Mouse (Mus musculus): ENCODE measurements at regions not wholly inside any gene's neighbourhood (a gene's known extent, or its start where the extent isn't known, plus 50 kb on each side); places are given as distances from the start of the nearest gene placed in this dataset.

DNA sequence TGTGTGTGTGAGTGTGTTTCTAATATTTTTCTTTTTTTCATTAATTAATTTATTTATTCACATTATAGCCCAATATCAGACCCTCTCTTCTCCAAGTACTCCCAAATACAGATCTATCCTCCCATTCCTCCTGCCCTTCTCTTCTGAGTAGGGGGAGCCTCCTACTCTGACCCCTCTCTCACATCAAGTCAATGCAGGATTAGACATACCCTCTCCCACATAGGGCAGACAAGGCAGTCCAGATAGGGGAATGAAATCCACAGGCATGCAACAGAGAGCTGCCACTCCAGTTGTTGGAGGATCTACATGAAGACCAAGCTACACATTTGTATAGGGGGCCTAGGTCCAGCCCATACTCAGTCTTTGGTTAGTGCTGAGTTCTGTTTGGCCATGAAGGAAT is 216.3 kb upstream of the Adamts5 start:
- no peaks in the 10 kb centered on the region for H3K9me3 ChIP-seq
- H3K4me3 ChIP-seq (replicated peaks) = no peak overlapping the region
- H3K4me2 ChIP-seq = no peak overlapping the region
- no peaks in the 10 kb centered on the region for H3K4me1 ChIP-seq
- H3K9ac ChIP-seq = no peak overlapping the region
- ATAC-seq (ENCODE audit: low FRiP score) = no peak
- H3K36me3 ChIP-seq (replicated peaks) = no peaks in the 10 kb centered on the region
- no peak overlapping the region for H3K27ac ChIP-seq
- H3K27me3 ChIP-seq = no peaks in the 10 kb centered on the region

DNA sequence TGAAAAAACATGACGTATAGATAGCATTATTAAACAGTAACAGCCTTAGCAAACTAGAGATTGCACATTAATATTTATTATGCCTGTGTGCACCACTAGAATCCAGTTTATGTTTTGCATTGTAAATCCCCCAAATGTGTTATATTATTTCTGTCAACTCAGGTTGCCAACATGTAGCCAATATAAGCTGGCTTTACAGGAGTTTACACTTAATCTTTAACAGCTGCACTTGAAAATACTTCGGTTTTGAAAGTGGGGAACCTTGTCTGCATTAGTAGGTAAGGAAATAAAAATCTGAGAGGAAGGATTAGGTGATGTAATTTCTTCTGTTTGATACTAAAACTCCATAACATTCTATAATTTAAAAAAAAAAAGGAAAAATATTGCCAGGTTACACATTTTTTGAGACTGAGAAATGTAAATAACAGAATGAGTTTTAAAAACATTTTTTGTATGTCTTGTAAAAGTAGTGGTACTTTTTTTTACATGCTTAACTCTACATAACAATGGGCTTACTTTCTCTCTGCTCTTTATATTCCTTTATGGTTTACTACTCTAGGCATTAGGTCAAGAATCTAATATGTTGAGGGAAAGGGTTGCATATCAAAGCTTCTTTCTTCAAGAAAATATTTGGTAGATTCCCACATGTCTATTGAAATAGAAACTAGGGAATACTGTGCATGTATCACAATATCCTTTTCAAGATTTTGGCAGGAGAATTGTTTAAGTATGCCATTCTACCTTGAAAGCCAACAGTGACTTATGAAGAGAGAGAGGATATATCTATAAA is 214.2 kb upstream of the Adamts5 start:
- Histone ChIP-seq H3K9ac (no peak overlapping the region), H3K9me3 (no peaks in the 10 kb centered on the region), H3K4me2 (no peak overlapping the region), H3K4me3 (replicated peaks) (no peak overlapping the region), H3K36me3 (replicated peaks) (no peaks in the 10 kb centered on the region), H3K4me1 (no peaks in the 10 kb centered on the region), H3K27ac (no peak overlapping the region), H3K27me3 (no peaks in the 10 kb centered on the region)
- WGBS = 76% methylated on average over 2 of the region's 2 CpGs
- no peak for ATAC-seq (ENCODE audit: low FRiP score)

DNA sequence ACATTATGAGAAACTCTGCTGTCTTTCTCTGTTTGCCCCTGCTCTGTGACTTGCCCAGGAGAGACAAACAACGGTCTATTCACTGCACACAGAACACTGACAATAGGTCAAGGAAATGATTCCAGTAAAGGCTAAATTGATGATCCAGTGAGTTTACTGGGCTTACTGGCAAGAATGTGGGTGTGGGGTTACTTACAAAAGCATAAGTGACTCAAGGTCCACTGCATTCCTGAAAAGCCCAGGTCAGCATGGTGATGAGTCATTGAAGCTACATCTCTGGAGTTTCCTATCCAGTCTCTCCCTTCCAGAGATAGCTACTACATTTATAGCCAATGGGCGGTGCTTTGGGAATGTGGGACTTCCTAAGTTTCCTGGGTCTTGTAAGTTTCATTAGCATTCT is 192.8 kb upstream of the Adamts5 start:
- Histone ChIP-seq H3K4me1 (no peaks in the 10 kb centered on the region), H3K36me3 (replicated peaks) (no peaks in the 10 kb centered on the region), H3K4me3 (replicated peaks) (no peak overlapping the region), H3K9ac (no peak overlapping the region), H3K27me3 (no peaks in the 10 kb centered on the region), H3K9me3 (peaks cover 4% of the 10 kb centered on the region; the same call in 1 of the 2 replicates), H3K4me2 (no peak overlapping the region), H3K27ac (no peak overlapping the region)
- WGBS = 87% methylated on average over 2 of the region's 2 CpGs
- no peak for ATAC-seq (ENCODE audit: low FRiP score)

DNA sequence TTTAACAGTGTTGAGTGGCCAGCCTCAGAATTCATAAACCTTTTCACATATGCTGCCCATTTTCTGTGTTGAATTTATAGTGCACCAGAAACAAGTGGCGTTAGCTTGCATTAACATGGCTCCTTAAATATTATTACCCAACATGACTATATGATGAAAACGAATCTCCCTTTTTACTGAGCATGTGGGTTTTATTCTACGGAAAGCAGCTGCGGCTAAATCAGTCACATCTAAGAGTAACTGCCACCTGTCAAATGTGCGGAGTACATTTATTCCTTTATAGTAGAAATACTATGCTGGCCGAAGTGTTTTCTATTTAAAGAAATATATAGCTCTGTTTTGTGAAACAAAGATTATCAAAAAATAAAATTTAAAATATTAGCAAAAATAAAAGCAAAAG is 188.5 kb upstream of the Adamts5 start:
- 89% methylated on average over 6 of the region's 6 CpGs for WGBS
- H3K9ac ChIP-seq = no peak overlapping the region

DNA sequence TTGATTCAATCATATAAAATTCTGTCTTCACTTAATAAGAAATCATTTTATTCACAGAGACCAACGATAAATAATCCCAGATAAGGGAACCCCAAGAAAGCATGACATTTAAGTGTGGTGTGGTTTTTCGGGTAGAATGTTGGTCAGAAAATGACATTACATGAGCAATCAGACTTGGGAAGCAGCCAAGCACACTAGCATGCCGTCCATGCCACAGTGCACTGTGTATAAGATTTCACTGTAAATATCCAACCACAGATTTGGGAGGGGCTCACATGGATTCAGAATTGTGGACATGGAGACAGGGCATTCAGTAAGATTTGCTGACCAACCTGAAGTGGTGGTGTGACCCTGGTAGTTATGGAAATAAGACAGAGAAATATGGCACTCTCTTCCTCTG is 185.8 kb upstream of the Adamts5 start:
- no peak for ATAC-seq (ENCODE audit: low FRiP score)
- Histone ChIP-seq H3K9ac (no peak overlapping the region), H3K9me3 (no peaks in the 10 kb centered on the region), H3K36me3 (replicated peaks) (no peaks in the 10 kb centered on the region), H3K27ac (no peak overlapping the region), H3K27me3 (no peaks in the 10 kb centered on the region), H3K4me3 (replicated peaks) (no peak overlapping the region), H3K4me2 (no peak overlapping the region), H3K4me1 (no peaks in the 10 kb centered on the region)
- 87% methylated on average over 3 of the region's 3 CpGs for WGBS

More for the DNA sequence above, 188.5 kb upstream of the Adamts5 start:
- Histone ChIP-seq H3K4me3 (replicated peaks) (no peak overlapping the region), H3K4me2 (no peak overlapping the region), H3K36me3 (replicated peaks) (no peaks in the 10 kb centered on the region), H3K9me3 (no peaks in the 10 kb centered on the region), H3K27ac (no peak overlapping the region), H3K27me3 (no peaks in the 10 kb centered on the region), H3K4me1 (no peaks in the 10 kb centered on the region)
- ATAC-seq (ENCODE audit: low FRiP score) = no peak

DNA sequence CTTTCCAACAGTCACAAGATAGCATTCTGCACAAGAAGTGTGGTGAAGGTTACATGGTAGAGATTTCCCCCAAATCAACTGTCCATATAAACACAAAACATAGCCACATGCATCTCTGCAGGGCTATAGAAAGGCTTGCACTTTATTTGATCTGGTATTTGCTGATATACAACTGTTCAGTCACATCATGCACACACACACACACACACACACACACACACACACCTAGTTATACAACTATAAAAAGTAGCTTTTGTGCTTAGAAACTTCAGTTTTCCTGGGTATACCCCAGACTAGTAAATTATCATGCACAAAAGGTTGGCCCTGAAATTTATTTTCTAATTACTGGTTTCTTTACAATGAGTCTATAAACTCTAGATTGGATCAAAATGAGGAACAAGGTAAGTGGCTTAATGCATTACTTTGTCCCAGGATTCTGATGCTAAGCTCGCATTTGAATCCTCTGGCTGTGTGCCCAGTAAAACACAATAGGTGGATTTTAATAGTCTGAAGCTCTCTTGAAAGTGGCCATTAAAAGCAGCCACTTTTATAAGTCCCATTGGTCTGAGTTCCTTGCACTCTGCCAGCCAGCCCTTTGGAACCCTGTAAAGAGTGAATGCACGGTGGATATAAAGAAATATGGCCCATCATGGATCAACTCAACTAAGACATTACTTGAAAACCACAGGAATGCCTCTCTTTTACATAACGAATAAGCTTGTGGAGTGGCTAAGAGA is 166.2 kb upstream of the Adamts5 start:
- Histone ChIP-seq H3K4me1 (peaks cover 9% of the 10 kb centered on the region), H3K4me3 (replicated peaks) (no peak overlapping the region), H3K27me3 (no peaks in the 10 kb centered on the region), H3K9me3 (no peaks in the 10 kb centered on the region), H3K4me2 (no peak overlapping the region), H3K9ac (no peak overlapping the region), H3K36me3 (replicated peaks) (no peaks in the 10 kb centered on the region), H3K27ac (0 out of 2 replicates have a peak overlapping the region, but pooled peaks have one; percentile 9)
- 11% methylated on average over 3 of the region's 3 CpGs for WGBS
- ATAC-seq (ENCODE audit: low FRiP score) = peak; percentile 83; the same call in 1 of the 2 replicates

DNA sequence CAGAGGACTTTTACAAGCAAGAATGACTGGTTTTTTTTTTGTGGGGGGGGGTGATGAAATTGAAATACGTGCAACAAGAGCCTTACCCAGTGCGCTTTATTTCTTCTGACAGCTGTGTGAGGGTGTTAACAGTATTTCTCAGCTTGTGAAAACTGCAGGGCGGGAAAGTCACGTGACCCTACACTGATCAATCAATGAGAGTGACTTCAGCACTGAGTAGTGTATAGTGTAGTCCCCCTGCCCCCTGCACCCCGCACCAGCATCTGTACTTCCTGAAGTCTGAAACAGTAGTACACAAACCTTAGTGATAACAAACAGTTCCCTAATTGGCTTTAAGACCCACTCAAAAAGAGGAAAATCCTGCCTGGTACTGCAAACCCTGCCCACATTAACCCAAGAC is 158.5 kb upstream of the Adamts5 start:
- H3K4me2 ChIP-seq = no peak overlapping the region
- H3K4me1 ChIP-seq = no peaks in the 10 kb centered on the region
- H3K27me3 ChIP-seq = no peaks in the 10 kb centered on the region
- 0 out of 2 replicates have a peak, but pooled peaks have one; percentile 36 for ATAC-seq (ENCODE audit: low FRiP score)
- 82% methylated on average over 5 of the region's 5 CpGs for WGBS
- no peak overlapping the region for H3K9ac ChIP-seq
- H3K9me3 ChIP-seq = no peaks in the 10 kb centered on the region
- no peaks in the 10 kb centered on the region for H3K36me3 ChIP-seq (replicated peaks)
- no peak overlapping the region for H3K27ac ChIP-seq
- no peak overlapping the region for H3K4me3 ChIP-seq (replicated peaks)

DNA sequence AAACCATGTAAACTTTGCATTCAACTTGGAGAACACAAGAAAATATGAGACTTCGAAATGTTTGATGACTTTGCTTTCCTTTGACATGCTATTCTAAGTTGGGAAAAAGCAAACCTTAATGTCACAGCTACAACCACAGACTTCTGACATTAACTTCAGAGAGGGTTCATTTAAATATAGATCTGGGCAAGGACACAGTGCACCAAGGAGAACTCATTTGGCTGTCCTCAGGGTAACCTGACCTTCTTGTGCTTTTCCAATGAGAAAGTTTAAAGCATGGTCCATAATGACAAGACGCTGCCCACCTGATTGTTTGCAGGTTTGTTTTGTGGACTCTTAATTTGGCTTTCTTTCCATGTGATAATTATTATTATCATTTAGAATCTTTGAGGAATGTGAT is 143.1 kb upstream of the Adamts5 start:
- WGBS = 89% methylated on average over 2 of the region's 2 CpGs
- no peaks in the 10 kb centered on the region for H3K9me3 ChIP-seq
- H3K4me3 ChIP-seq (replicated peaks) = no peak overlapping the region
- ATAC-seq (ENCODE audit: low FRiP score) = no peak
- no peaks in the 10 kb centered on the region for H3K36me3 ChIP-seq (replicated peaks)
- no peaks in the 10 kb centered on the region for H3K4me1 ChIP-seq
- no peaks in the 10 kb centered on the region for H3K27me3 ChIP-seq
- H3K9ac ChIP-seq = no peak overlapping the region
- H3K4me2 ChIP-seq = no peak overlapping the region
- no peak overlapping the region for H3K27ac ChIP-seq

DNA sequence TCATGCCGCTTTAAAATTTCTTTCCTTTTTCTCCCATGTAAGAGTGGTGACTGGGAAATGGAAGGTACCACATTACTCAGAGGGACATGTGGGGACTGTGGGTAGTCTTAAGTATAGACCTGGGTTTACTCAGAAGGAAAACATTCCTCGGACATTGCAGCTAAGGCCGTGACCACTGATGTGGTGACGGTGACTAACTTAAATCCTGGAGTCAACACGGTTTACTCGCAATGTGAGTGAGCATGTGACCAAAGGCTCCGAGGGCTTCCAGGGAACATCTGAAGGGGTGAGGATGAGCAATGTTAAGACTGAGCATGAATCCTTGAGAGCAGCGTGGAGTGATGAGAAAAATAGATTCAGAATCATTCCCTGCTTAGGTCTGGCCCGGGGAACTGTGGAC is 133.1 kb upstream of the Adamts5 start:
- Histone ChIP-seq H3K27me3 (no peaks in the 10 kb centered on the region), H3K4me1 (no peaks in the 10 kb centered on the region), H3K4me2 (no peak overlapping the region), H3K27ac (no peak overlapping the region), H3K36me3 (replicated peaks) (no peaks in the 10 kb centered on the region), H3K9me3 (no peaks in the 10 kb centered on the region), H3K4me3 (replicated peaks) (no peak overlapping the region), H3K9ac (no peak overlapping the region)
- WGBS = 94% methylated on average over 9 of the region's 9 CpGs
- ATAC-seq (ENCODE audit: low FRiP score) = no peak

DNA sequence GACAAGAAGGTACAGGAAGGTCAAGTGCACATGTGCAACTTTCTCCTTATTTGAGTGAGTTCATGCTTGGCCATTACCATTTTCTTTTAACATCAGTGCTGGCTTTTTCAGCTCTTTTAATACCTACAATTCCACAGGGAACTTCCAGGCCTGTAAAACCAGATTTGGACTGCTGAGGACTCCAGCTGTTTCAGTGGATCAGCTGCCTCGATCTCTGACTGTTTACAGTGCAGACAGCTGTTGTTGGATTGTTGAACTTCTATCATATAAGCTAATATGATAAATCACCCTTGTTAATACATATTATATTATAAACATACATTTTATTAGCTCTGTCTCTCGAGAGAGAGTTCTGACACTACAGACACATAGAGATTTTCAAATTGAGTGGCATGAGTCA is 126.1 kb upstream of the Adamts5 start:
- Histone ChIP-seq H3K4me3 (replicated peaks) (no peak overlapping the region), H3K4me2 (no peak overlapping the region), H3K9ac (no peak overlapping the region), H3K9me3 (no peaks in the 10 kb centered on the region), H3K27ac (no peak overlapping the region), H3K27me3 (no peaks in the 10 kb centered on the region), H3K4me1 (no peaks in the 10 kb centered on the region), H3K36me3 (replicated peaks) (no peaks in the 10 kb centered on the region)
- WGBS = 74% methylated on average over 2 of the region's 2 CpGs
- ATAC-seq (ENCODE audit: low FRiP score) = no peak

DNA sequence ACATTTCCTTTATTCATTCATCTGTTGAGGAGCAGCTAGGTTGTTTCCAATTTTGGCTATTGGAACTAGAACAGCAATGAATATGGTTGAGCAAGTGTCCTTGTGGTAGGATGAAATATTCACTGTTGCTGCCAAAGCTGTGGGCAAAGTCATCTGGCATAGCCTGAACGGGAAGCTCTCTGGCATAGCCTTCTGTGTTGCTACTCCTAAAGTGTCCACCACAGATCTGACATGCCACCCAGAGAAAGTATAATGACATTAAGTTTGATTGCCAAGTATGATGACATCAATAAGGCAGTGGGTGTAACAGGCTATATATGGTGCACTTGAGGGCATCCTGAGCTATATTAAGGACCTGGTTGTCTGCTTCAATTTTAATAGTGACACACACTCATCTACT is 113.7 kb upstream of the Adamts5 start:
- WGBS = 96% methylated on average over 1 of the region's 1 CpGs
- no peaks in the 10 kb centered on the region for H3K27me3 ChIP-seq
- H3K4me3 ChIP-seq (replicated peaks) = no peak overlapping the region
- no peaks in the 10 kb centered on the region for H3K4me1 ChIP-seq
- ATAC-seq (ENCODE audit: low FRiP score) = no peak
- no peaks in the 10 kb centered on the region for H3K9me3 ChIP-seq
- no peaks in the 10 kb centered on the region for H3K36me3 ChIP-seq (replicated peaks)
- H3K9ac ChIP-seq = no peak overlapping the region
- H3K4me2 ChIP-seq = no peak overlapping the region
- H3K27ac ChIP-seq = no peak overlapping the region

DNA sequence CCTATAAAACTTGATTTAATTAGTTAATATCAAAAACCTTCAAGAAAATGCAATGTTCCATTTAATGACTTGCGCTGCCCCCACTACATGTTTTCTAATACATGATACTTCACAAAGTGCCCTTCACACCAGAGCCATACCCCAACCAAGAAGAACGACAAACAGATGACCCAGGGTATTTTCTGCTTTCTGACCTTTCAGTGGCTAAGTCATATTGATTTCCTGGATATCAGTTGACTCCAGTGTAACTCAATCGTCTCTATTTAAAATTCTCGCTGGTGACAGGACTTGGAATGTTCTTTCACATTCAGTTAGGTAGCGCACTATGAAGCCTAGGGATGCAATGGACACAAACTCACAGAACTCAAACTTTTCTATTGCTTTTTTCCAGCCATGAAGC is 109.4 kb upstream of the Adamts5 start:
- H3K27me3 ChIP-seq = no peaks in the 10 kb centered on the region
- no peak for ATAC-seq (ENCODE audit: low FRiP score)
- H3K4me2 ChIP-seq = no peak overlapping the region
- no peak overlapping the region for H3K9ac ChIP-seq
- H3K9me3 ChIP-seq = no peaks in the 10 kb centered on the region
- WGBS = 83% methylated on average over 5 of the region's 5 CpGs
- peaks cover 5% of the 10 kb centered on the region for H3K4me1 ChIP-seq
- no peak overlapping the region for H3K27ac ChIP-seq
- no peak overlapping the region for H3K4me3 ChIP-seq (replicated peaks)
- H3K36me3 ChIP-seq (replicated peaks) = no peaks in the 10 kb centered on the region
